Mouse (Mus musculus) heart, embryonic 11.5 days (tissue): ENCODE measurements around the gene Itih3. TPM values are rescaled to one million over a fixed set of nuclear protein-coding genes. Genes with fewer than 3 reads are reported as not detected.

Experiments used
- ATAC-seq: fragments of 200-750 bp; cut with Nextera tagmentation; replicated peaks from 2 replicates; pipeline ENCODE4 v1.8.0; 2017; ENCODE audit warnings: moderate library complexity; ENCODE audit not compliant: insufficient number of reproducible peaks, low FRiP score, low TSS enrichment
- H3K27ac ChIP-seq: fragments of 300-500 bp; sonication (generic); 2 replicates; pipeline ENCODE4 v1.5.1; 2014; ENCODE audit warnings: mild to moderate bottlenecking, low read depth, low read length
- H3K27me3 ChIP-seq: fragments of 300-500 bp; sonication (generic); 2 replicates; pipeline ENCODE4 v1.6.1; 2014; ENCODE audit warnings: mild to moderate bottlenecking, low read length, mixed read lengths; ENCODE audit not compliant: control insufficient read depth, insufficient read depth
- H3K36me3 ChIP-seq: fragments of 300-500 bp; sonication (generic); 2 replicates; pipeline ENCODE4 v1.6.1; 2014; ENCODE audit warnings: mild to moderate bottlenecking, low read length, moderate library complexity, mixed read lengths; ENCODE audit not compliant: control insufficient read depth, insufficient read depth
- H3K4me1 ChIP-seq: fragments of 300-500 bp; sonication (generic); 2 replicates; pipeline ENCODE4 v1.6.1; 2014; ENCODE audit warnings: low read length; ENCODE audit not compliant: control insufficient read depth, insufficient read depth
- H3K4me2 ChIP-seq: fragments of 300-500 bp; sonication (generic); 2 replicates; pipeline ENCODE4 v1.6.1; 2014; ENCODE audit warnings: mild to moderate bottlenecking, moderate library complexity
- H3K4me3 ChIP-seq: fragments of 300-500 bp; sonication (generic); 2 replicates; pipeline ENCODE4 v1.5.1; 2014; ENCODE audit warnings: low read depth, low read length
- H3K9ac ChIP-seq: fragments of 300-500 bp; sonication (generic); 2 replicates; pipeline ENCODE4 v1.6.1; 2014; ENCODE audit warnings: mild to moderate bottlenecking, low read depth, low read length, moderate library complexity
- H3K9me3 ChIP-seq: fragments of 300-500 bp; sonication (generic); replicated peaks from 2 replicates; pipeline ENCODE4 v1.6.1; 2016; ENCODE audit warnings: low read length; ENCODE audit not compliant: control insufficient read depth
- WGBS: fragments of 180-500 bp; shearing (Covaris S2); extraction: QIAGEN DNeasy Blood & Tissue Kit; methylation state at CpG from one replicate; pipeline ENCODE4 v1.1.7; 2014; ENCODE audit not compliant: insufficient replicate concordance; 5-methylcytosine and 5-hydroxymethylcytosine counted together
- polyA plus RNA-seq: library from polyadenylated mRNA; unstranded; fragments of >200 nt; fragmentation: Nextera tagmentation; extraction: Ambion mirVana; gene quantifications from 2 replicates; pipeline ENCODE4 v1.2.1, GENCODE M21; 2014

The Itih3 gene
- polyA plus RNA-seq, 1 experiment from 2014 or later, result 1.7 TPM

DNA sequence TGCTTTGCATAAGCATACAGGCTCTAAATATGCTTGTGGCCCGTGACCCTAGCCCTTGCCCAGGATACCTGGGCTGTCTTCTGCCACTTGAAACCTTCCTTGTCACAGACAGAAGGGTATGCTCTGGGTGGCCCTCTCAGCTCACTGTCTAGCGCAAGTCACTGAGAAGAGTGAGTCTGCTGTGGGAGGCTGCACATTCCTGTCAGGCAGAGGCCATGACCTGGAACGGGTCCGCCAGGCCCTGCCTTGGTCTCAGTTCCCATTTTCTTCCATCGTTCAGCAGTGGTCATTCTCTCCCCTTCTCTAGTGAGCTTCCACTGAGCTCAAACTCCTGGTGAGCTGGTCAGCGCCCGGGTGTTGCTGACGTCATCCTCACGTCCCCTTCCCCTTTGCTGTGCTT is 47.6 kb downstream of the Itih3 start:
- 72% methylated on average over 9 of the region's 9 CpGs for WGBS
- no peak overlapping the region for H3K9ac ChIP-seq
- H3K27me3 ChIP-seq, result no peaks in the 10 kb centered on the region
- H3K36me3 ChIP-seq, result no peaks in the 10 kb centered on the region
- peaks cover 26% of the 10 kb centered on the region for H3K4me1 ChIP-seq
- H3K9me3 ChIP-seq, result no peaks in the 10 kb centered on the region
- H3K4me3 ChIP-seq, result no peak overlapping the region
- no peak for ATAC-seq
- no peak overlapping the region for H3K4me2 ChIP-seq
- H3K27ac ChIP-seq, result no peak overlapping the region

DNA sequence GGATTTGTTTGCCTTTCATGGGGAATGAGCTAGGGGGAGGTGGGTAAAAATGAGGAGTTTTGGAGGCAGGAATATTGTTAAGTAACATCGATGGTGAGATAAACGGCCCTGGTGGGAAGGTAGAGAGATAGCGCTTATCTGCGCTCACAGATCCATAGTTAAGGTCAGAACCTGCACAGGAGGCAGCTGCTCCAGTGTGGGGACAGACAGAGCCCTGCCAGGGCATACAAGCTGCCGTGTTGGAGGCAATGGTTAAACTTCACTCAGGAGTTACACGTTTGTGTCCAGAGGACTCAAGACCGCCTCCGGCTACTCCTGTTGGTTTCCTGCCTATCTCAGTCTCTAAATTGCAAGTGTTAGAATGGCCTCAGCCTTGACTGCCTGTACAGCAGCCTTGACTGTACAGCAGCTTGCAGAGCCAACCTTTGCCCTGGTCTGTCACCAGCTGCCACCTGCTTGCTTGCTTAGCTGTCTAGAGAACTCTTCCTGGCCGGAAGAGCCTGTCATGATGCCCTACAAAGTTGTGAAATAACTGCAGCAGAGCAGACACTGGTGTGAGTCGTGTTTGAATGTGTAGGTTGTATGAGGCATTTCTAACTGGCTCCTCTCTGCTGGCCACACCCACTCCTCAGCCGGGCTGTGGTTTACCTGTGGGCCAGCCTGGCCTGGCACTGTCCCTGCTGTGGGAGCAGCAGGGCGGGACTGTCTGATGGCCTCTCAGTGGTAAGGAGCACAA is 48.3 kb downstream of the Itih3 start:
- no peak for ATAC-seq
- H3K4me2 ChIP-seq, result no peak overlapping the region
- no peaks in the 10 kb centered on the region for H3K27me3 ChIP-seq
- no peak overlapping the region for H3K4me3 ChIP-seq
- H3K9me3 ChIP-seq, result no peaks in the 10 kb centered on the region
- H3K4me1 ChIP-seq, result peaks cover 32% of the 10 kb centered on the region
- no peaks in the 10 kb centered on the region for H3K36me3 ChIP-seq
- 73% methylated on average over 12 of the region's 12 CpGs for WGBS
- H3K9ac ChIP-seq, result no peak overlapping the region
- H3K27ac ChIP-seq, result no peak overlapping the region

DNA sequence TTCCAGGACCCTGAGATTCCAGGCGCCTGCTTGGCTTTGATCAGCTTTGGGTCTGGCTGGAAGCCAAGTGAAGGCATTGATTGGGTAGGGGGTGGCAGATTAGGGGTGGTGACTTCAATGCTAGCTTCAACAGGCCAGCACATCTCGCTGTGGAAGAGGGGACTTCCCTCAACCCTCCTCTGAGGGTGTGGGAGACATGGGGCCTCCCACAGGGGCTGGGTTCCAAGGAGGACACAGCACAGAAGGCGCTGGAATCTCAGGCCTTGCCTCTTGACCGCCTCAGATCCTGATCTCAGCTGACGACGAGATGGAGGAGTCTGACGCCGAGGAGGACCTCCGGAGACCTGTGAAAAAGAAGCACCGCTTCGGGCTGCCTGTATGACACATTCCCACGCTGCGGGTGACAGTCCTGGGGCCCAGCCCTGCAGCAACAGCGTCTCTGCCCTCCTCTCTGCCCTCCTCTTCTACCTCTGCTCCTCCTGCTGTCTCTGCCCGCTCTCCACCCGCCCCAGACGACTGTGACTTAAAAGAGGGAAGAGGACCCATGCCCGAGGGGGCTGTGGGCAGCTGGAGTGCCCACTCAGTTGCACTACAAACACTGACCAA is 49.4 kb downstream of the Itih3 start:
- Histone ChIP-seq H3K9ac (peak overlapping the region; percentile 24; the same call in 1 of the 2 replicates), H3K27me3 (no peaks in the 10 kb centered on the region), H3K4me2 (no peak overlapping the region), H3K4me1 (peaks cover 32% of the 10 kb centered on the region), H3K36me3 (no peaks in the 10 kb centered on the region), H3K9me3 (no peaks in the 10 kb centered on the region), H3K27ac (no peak overlapping the region), H3K4me3 (no peak overlapping the region)
- ATAC-seq, result no peak
- 53% methylated on average over 18 of the region's 18 CpGs for WGBS

DNA sequence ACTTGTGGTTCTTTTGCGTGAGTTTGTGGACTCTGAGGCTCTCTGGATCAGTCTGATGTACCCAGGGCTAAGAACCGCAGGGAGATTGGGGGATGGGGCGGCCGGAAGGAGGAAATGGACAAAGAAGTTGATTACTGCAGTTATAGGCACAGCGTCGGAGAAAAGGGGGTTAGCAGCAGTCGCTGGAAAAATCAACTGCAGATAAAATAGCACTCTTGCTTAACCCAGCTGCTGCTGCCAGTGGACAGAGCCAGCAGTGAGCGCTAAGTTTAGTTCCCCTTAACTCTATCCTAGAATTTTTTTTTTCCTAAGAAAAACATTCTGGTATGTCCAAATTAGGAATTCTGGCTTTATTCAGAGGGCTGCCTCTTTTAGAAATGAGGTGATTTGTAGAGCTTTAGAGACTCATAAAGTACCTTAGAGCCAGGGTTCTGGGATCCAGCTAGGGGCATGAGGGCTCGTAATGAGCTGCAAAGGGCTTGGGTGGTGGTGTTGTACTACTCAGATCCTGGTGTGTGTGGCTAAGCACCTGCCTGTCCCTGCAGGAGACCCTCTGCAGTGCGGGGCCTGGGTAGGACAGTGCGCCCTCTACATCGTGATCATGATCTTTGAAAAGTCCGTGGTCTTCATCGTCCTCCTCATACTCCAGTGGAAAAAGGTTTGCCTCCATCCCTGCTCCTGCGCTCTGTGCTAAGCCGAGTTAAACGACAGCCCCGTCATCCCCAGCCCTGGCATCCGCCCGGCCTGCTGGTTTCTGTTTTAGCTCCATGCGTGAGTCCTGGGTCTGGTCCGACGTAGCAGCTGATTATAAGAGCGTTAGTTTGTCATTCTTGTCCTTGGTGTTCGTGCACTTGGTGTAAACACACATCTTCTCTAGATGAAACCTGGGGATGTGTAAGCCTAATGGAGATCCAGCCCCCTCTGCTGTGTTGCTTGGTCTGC is 53.1 kb downstream of the Itih3 start:
- Histone ChIP-seq H3K4me1 (peaks cover 29% of the 10 kb centered on the region), H3K4me2 (no peak overlapping the region), H3K27ac (peak overlapping the region; percentile 71), H3K9me3 (no peaks in the 10 kb centered on the region), H3K4me3 (no peak overlapping the region), H3K36me3 (no peaks in the 10 kb centered on the region), H3K27me3 (no peaks in the 10 kb centered on the region), H3K9ac (no peak overlapping the region)
- WGBS, result 62% methylated on average over 25 of the region's 25 CpGs
- 0 out of 2 replicates have a peak, but pooled peaks have one; percentile 45 for ATAC-seq

DNA sequence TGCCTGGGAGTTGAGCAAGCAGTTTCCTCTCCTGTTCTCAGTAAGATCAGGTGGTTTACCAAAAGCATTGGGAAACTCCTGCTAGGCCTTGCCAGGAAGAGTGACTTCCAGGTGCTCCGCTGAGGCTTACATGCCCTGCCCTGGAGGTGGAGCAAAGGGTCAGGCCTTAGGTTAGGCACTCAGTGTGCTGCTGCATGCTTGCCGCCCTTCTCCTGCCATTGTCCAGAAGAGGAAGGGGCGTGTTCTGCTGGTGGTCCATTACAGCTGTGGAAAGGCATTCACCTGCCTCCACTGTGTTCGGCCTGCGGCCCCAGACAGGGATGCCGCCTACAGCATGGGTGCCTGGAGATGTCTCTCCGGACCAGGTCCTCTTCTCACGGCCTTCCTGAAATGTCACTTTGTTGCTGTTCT is 54.2 kb downstream of the Itih3 start:
- Histone ChIP-seq H3K27ac (peak overlapping the region; percentile 70), H3K4me3 (no peak overlapping the region), H3K9me3 (no peaks in the 10 kb centered on the region), H3K27me3 (no peaks in the 10 kb centered on the region), H3K9ac (0 out of 2 replicates have a peak overlapping the region, but pooled peaks have one; percentile 39), H3K36me3 (no peaks in the 10 kb centered on the region; the same call in 1 of the 2 replicates), H3K4me1 (peaks cover 26% of the 10 kb centered on the region), H3K4me2 (no peak overlapping the region)
- WGBS, result 77% methylated on average over 8 of the region's 8 CpGs
- no peak for ATAC-seq

DNA sequence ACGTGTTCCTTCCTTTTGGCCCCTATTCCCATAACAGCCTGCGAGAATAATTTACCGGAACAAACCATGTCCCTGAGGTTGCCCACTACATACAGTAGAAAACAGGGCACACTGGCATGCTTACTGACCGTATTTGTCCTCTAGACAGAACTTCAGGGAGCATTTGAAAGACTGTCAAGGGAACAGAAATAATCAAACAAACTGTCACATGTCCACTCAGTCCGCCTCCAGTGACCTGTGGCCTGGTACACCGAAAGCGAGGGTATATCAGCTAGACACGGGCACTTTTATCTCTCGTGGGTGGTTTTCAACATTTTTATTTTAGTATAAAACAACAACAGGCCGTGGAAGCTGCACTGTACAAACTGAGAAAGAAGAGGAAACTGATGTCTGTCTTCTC is 54.7 kb downstream of the Itih3 start:
- Histone ChIP-seq H3K4me1 (peaks cover 21% of the 10 kb centered on the region), H3K4me3 (no peak overlapping the region), H3K9ac (no peak overlapping the region), H3K27me3 (no peaks in the 10 kb centered on the region), H3K36me3 (no peaks in the 10 kb centered on the region; the same call in 1 of the 2 replicates), H3K27ac (no peak overlapping the region), H3K4me2 (no peak overlapping the region), H3K9me3 (no peaks in the 10 kb centered on the region)
- WGBS, result 81% methylated on average over 10 of the region's 10 CpGs
- no peak for ATAC-seq

DNA sequence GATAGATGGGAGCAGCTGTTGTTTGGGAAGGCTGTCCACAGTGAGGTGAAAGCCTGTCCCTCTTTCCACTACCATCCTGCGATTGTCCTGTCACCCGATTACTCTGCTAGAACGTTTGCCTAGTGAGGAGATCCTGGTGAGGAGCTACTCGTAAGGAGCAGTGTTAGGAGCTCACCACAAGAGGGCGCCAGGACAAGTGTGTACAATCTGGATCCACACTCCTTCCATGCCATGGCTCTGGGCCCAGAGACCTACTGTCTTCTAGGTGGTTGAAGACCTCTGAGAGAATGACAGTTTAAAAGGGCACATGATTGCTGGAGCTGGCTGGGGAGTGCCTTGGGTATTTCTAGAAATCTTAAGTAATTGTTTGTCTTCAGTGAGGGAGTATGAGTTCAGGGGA is 56.5 kb downstream of the Itih3 start:
- Histone ChIP-seq H3K4me1 (peaks cover 18% of the 10 kb centered on the region), H3K9me3 (no peaks in the 10 kb centered on the region), H3K4me3 (no peak overlapping the region), H3K9ac (no peak overlapping the region), H3K4me2 (no peak overlapping the region), H3K27ac (no peak overlapping the region), H3K36me3 (no peaks in the 10 kb centered on the region; the same call in 1 of the 2 replicates), H3K27me3 (no peaks in the 10 kb centered on the region)
- WGBS, result 31% methylated on average over 5 of the region's 5 CpGs
- ATAC-seq, result no peak

DNA sequence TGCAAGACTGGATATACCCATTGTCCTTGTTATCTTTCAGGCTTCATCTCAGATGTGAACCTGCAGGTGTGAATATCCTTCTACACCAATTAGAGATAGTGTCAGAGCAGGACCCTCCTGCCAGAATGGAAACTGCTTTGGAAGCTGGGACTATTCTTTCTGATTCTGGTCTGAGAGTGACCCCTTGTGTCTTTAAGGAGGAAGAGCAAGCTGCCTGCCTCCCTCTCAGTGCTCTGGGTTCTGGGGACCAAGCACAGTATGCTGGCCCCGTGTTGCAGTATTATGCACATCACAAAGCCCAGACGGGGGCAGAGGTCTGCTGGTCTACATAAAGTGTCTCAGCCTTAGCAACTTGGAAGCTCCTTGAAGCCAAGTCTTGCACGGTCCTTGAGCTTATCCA is 58.2 kb downstream of the Itih3 start:
- Histone ChIP-seq H3K27me3 (no peaks in the 10 kb centered on the region), H3K4me1 (peaks cover 9% of the 10 kb centered on the region), H3K27ac (no peak overlapping the region), H3K9ac (no peak overlapping the region), H3K4me2 (no peak overlapping the region), H3K4me3 (no peak overlapping the region), H3K9me3 (no peaks in the 10 kb centered on the region), H3K36me3 (no peaks in the 10 kb centered on the region; the same call in 1 of the 2 replicates)
- no peak for ATAC-seq
- WGBS, result 57% methylated on average over 3 of the region's 3 CpGs
